Mouse (Mus musculus) stomach, embryonic 15.5 days (tissue): Measurements from ENCODE around the gene Thrap3. TPM values are rescaled to one million over a fixed set of nuclear protein-coding genes. Genes with fewer than 3 reads are reported as not detected.

Source experiments
- ATAC-seq: fragments of 200-750 bp; cut with Nextera tagmentation; 2 replicates; pipeline ENCODE4 v1.8.0; 2017; ENCODE audit warnings: low read depth, moderate number of reproducible peaks, moderate TSS enrichment; ENCODE audit not compliant: insufficient read depth, low FRiP score
- H3K27ac ChIP-seq: fragments of 300-500 bp; sonication (generic); 2 replicates; pipeline ENCODE4 v1.5.1; 2015; ENCODE audit warnings: mild to moderate bottlenecking, inconsistent platforms
- H3K27me3 ChIP-seq: fragments of 300-500 bp; sonication (generic); replicated peaks from 2 replicates; pipeline ENCODE4 v1.6.1; 2015; ENCODE audit warnings: inconsistent platforms
- H3K36me3 ChIP-seq: fragments of 300-500 bp; sonication (generic); 2 replicates; pipeline ENCODE4 v1.6.1; 2015; ENCODE audit warnings: inconsistent platforms
- H3K4me1 ChIP-seq: fragments of 300-500 bp; sonication (generic); 2 replicates; pipeline ENCODE4 v1.6.1; 2015; ENCODE audit warnings: inconsistent platforms
- H3K4me2 ChIP-seq: fragments of 300-500 bp; sonication (generic); 2 replicates; pipeline ENCODE4 v1.6.1; 2015; ENCODE audit warnings: mild to moderate bottlenecking, inconsistent platforms
- H3K4me3 ChIP-seq: fragments of 300-500 bp; sonication (generic); replicated peaks from 2 replicates; pipeline ENCODE4 v1.5.1; 2015; ENCODE audit warnings: inconsistent platforms
- H3K9ac ChIP-seq: fragments of 300-500 bp; sonication (generic); 2 replicates; pipeline ENCODE4 v1.6.1; 2015; ENCODE audit warnings: inconsistent platforms
- H3K9me3 ChIP-seq: fragments of 300-500 bp; sonication (generic); 2 replicates; pipeline ENCODE4 v1.6.1; 2016; ENCODE audit warnings: inconsistent platforms
- WGBS: fragments of 180-500 bp; shearing (Covaris S2); methylation state at CpG from one replicate; pipeline ENCODE4 v1.1.7; 2015; 5-methylcytosine and 5-hydroxymethylcytosine counted together
- polyA plus RNA-seq: library from polyadenylated mRNA; unstranded; fragments of >200 nt; fragmentation: Nextera tagmentation; extraction: Ambion mirVana; gene quantifications from 2 replicates; pipeline ENCODE4 v1.2.1, GENCODE M21; 2015

The Thrap3 gene
- polyA plus RNA-seq, 1 experiment from 2014 or later = 182 TPM

- H3K27ac ChIP-seq = peak overlapping the region; percentile 91
These were observed 40.6 kb downstream of the Thrap3 start for GRCm38 (mm10) chr4:126161986-126162385.

DNA sequence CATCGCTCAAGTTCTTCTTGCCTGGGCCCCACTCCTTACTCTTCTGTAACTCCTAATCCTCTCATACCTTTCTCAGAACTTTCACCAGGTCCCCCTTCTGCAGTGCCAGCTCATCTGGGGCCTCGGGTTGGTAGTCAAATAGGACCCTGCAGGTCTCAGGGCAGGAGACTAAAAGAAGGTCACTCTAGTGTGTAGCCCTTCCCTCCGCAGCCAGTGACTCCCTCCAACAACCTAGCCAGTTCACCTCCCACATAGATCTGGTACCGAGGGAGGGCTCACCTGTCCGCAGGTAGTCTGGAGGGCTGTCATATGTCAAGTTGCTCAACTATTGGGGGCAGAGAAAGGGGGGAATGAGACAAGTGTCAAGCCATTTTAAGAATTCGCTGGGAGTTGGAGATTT lies 41.1 kb downstream of the Thrap3 start:
- Histone ChIP-seq H3K9ac (no peak overlapping the region), H3K9me3 (no peaks in the 10 kb centered on the region), H3K36me3 (peaks cover 6% of the 10 kb centered on the region; the same call in 1 of the 2 replicates), H3K4me2 (no peak overlapping the region), H3K4me1 (peaks cover 19% of the 10 kb centered on the region), H3K27ac (no peak overlapping the region), H3K27me3 (no peaks in the 10 kb centered on the region), H3K4me3 (no peak overlapping the region; the same call in 1 of the 2 replicates)
- 88% methylated on average over 6 of the region's 6 CpGs for WGBS
- no peak for ATAC-seq

More at GRCm38 (mm10) chr4:126161986-126162385, 40.6 kb downstream of the Thrap3 start:
- no peaks in the 10 kb centered on the region for H3K27me3 ChIP-seq
- WGBS = 67% methylated on average over 9 of the region's 9 CpGs
- peaks cover 7% of the 10 kb centered on the region for H3K36me3 ChIP-seq
- H3K9me3 ChIP-seq = no peaks in the 10 kb centered on the region
- peaks cover 19% of the 10 kb centered on the region for H3K4me1 ChIP-seq
- peak overlapping the region; percentile 56 for H3K4me3 ChIP-seq
- H3K4me2 ChIP-seq = peak overlapping the region; percentile 99
- peak; percentile 2; the same call in 1 of the 2 replicates for ATAC-seq
- 0 out of 2 replicates have a peak overlapping the region, but pooled peaks have one; percentile 72 for H3K9ac ChIP-seq

- no peak for ATAC-seq
- Histone ChIP-seq H3K4me3 (no peak overlapping the region), H3K9ac (no peak overlapping the region), H3K27ac (no peak overlapping the region), H3K9me3 (no peaks in the 10 kb centered on the region), H3K27me3 (no peaks in the 10 kb centered on the region), H3K36me3 (peaks cover 2% of the 10 kb centered on the region; the same call in 1 of the 2 replicates), H3K4me1 (peaks cover 20% of the 10 kb centered on the region), H3K4me2 (no peak overlapping the region)
- 90% methylated on average over 8 of the region's 8 CpGs for WGBS
These were observed 41.6 kb downstream of the Thrap3 start for GRCm38 (mm10) chr4:126160981-126161380.

GRCm38 (mm10) chr4:126159455-126159854 lies 43.1 kb downstream of the Thrap3 start:
- Histone ChIP-seq H3K4me2 (no peak overlapping the region), H3K27ac (no peak overlapping the region), H3K36me3 (no peaks in the 10 kb centered on the region), H3K4me1 (peaks cover 29% of the 10 kb centered on the region), H3K4me3 (no peak overlapping the region), H3K9me3 (no peaks in the 10 kb centered on the region), H3K27me3 (no peaks in the 10 kb centered on the region), H3K9ac (no peak overlapping the region)
- 73% methylated on average over 8 of the region's 8 CpGs for WGBS
- no peak for ATAC-seq

- Histone ChIP-seq H3K27me3 (no peaks in the 10 kb centered on the region), H3K4me3 (no peak overlapping the region), H3K4me1 (peaks cover 19% of the 10 kb centered on the region), H3K36me3 (no peaks in the 10 kb centered on the region; the same call in 1 of the 2 replicates), H3K4me2 (no peak overlapping the region), H3K9ac (no peak overlapping the region), H3K27ac (no peak overlapping the region), H3K9me3 (no peaks in the 10 kb centered on the region)
- ATAC-seq = no peak
- 85% methylated on average over 6 of the region's 6 CpGs for WGBS
These were observed 45.0 kb downstream of the Thrap3 start for GRCm38 (mm10) chr4:126157562-126157961.

GRCm38 (mm10) chr4:126156617-126157016 lies 45.9 kb downstream of the Thrap3 start:
- H3K27me3 ChIP-seq = no peaks in the 10 kb centered on the region
- H3K4me1 ChIP-seq = peaks cover 10% of the 10 kb centered on the region
- no peaks in the 10 kb centered on the region; the same call in 1 of the 2 replicates for H3K36me3 ChIP-seq
- H3K9ac ChIP-seq = no peak overlapping the region
- no peak overlapping the region for H3K4me2 ChIP-seq
- no peaks in the 10 kb centered on the region for H3K9me3 ChIP-seq
- H3K4me3 ChIP-seq = no peak overlapping the region
- peak overlapping the region; percentile 80; the same call in 1 of the 2 replicates for H3K27ac ChIP-seq
- 57% methylated on average over 5 of the region's 5 CpGs for WGBS
- ATAC-seq = no peak

GRCm38 (mm10) chr4:126155869-126156268 lies 46.7 kb downstream of the Thrap3 start:
- Histone ChIP-seq H3K4me3 (no peak overlapping the region), H3K9ac (no peak overlapping the region), H3K27ac (peak overlapping the region; percentile 80), H3K4me2 (no peak overlapping the region), H3K27me3 (no peaks in the 10 kb centered on the region), H3K4me1 (peaks cover 17% of the 10 kb centered on the region), H3K36me3 (no peaks in the 10 kb centered on the region; the same call in 1 of the 2 replicates), H3K9me3 (no peaks in the 10 kb centered on the region)
- WGBS = 19% methylated on average over 2 of the region's 2 CpGs
- no peak; the same call in 1 of the 2 replicates for ATAC-seq

- 17% methylated on average over 4 of the region's 4 CpGs for WGBS
- Histone ChIP-seq H3K4me3 (no peak overlapping the region), H3K36me3 (no peaks in the 10 kb centered on the region; the same call in 1 of the 2 replicates), H3K4me2 (no peak overlapping the region), H3K27me3 (no peaks in the 10 kb centered on the region), H3K4me1 (peaks cover 23% of the 10 kb centered on the region), H3K9me3 (no peaks in the 10 kb centered on the region), H3K27ac (peak overlapping the region; percentile 80), H3K9ac (no peak overlapping the region)
- no peak for ATAC-seq
These were observed 47.4 kb downstream of the Thrap3 start for GRCm38 (mm10) chr4:126155183-126155582.

DNA sequence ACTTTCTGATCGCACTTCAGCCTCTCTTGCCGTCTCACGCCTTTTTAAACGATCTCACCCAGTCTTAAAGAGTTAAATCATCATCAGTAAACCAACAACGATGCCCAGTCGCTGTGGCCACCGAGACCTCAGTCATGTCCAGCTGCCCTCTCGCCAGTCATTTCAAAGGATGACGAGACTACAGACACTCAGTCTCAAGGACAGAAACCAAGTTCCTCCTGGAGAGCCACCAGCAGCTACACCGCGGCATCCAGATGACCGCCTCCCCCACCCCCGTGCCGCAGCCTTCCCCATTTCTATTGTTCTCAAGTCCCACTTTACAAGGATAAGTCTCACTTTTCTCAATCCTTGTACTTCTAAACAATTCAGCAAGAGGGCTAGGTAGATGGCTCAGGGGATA lies 49.7 kb downstream of the Thrap3 start:
- peaks cover 37% of the 10 kb centered on the region for H3K4me1 ChIP-seq
- no peaks in the 10 kb centered on the region for H3K9me3 ChIP-seq
- no peak overlapping the region for H3K4me3 ChIP-seq
- H3K27ac ChIP-seq = no peak overlapping the region
- no peaks in the 10 kb centered on the region; the same call in 1 of the 2 replicates for H3K36me3 ChIP-seq
- no peak for ATAC-seq
- no peaks in the 10 kb centered on the region for H3K27me3 ChIP-seq
- H3K4me2 ChIP-seq = no peak overlapping the region
- H3K9ac ChIP-seq = no peak overlapping the region
- 51% methylated on average over 14 of the region's 14 CpGs for WGBS

- WGBS = 83% methylated on average over 16 of the region's 16 CpGs
- H3K27ac ChIP-seq = no peak overlapping the region
- H3K9me3 ChIP-seq = no peaks in the 10 kb centered on the region
- no peak overlapping the region for H3K4me2 ChIP-seq
- ATAC-seq = no peak
- peaks cover 42% of the 10 kb centered on the region for H3K4me1 ChIP-seq
- no peaks in the 10 kb centered on the region for H3K27me3 ChIP-seq
- no peak overlapping the region for H3K4me3 ChIP-seq
- no peaks in the 10 kb centered on the region; the same call in 1 of the 2 replicates for H3K36me3 ChIP-seq
- no peak overlapping the region for H3K9ac ChIP-seq
These were observed 50.7 kb downstream of the Thrap3 start for GRCm38 (mm10) chr4:126151701-126152440.

DNA sequence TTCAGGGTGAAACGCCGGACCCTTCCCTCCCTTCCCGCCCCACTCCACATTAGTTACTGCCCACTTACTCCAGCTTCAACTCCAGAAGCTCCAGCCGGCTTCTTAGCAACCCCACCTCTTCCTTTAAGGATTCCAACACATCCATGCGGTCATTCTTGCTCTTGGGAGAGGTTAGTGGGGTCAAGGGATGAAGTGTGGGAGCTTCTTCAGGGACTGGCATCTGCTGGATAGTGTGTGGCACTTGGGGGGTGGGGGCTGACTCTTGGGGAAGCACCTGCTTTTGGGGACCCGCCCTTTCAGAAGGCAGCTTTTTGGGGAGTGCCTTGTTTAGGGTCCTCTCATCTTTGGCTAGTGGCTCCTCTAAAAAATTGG lies 51.6 kb downstream of the Thrap3 start:
- Histone ChIP-seq H3K27ac (peak overlapping the region; percentile 91), H3K4me3 (peak overlapping the region; percentile 65; the same call in 1 of the 2 replicates), H3K4me2 (peak overlapping the region; percentile 73), H3K9me3 (no peaks in the 10 kb centered on the region), H3K36me3 (no peaks in the 10 kb centered on the region; the same call in 1 of the 2 replicates), H3K27me3 (no peaks in the 10 kb centered on the region), H3K9ac (no peak overlapping the region), H3K4me1 (peaks cover 41% of the 10 kb centered on the region)
- ATAC-seq = no peak
- 46% methylated on average over 6 of the region's 6 CpGs for WGBS

GRCm38 (mm10) chr4:126150297-126150948 lies 52.1 kb downstream of the Thrap3 start:
- Histone ChIP-seq H3K9ac (no peak overlapping the region), H3K27me3 (no peaks in the 10 kb centered on the region), H3K27ac (peak overlapping the region; percentile 91), H3K4me3 (peak overlapping the region; percentile 65), H3K4me1 (peaks cover 35% of the 10 kb centered on the region), H3K4me2 (peak overlapping the region; percentile 73), H3K9me3 (no peaks in the 10 kb centered on the region), H3K36me3 (no peaks in the 10 kb centered on the region; the same call in 1 of the 2 replicates)
- 21% methylated on average over 16 of the region's 16 CpGs for WGBS
- ATAC-seq = peak; percentile 53
